Mouse (Mus musculus) olfactory bulb, adult 2 months (tissue): ENCODE results near the gene Osbpl7. TPM values are rescaled to one million over a fixed set of nuclear protein-coding genes. Genes with fewer than 3 reads are reported as not detected.

ENCODE experiments used
- H3K27ac ChIP-seq: fragments of 200-500 bp; 2 replicates; pipeline ENCODE4 v1.5.1; 2012; ENCODE audit warnings: low read depth, low read length; ENCODE audit not compliant: insufficient read depth
- H3K4me1 ChIP-seq: fragments of 200-500 bp; 2 replicates; pipeline ENCODE4 v1.6.1; 2012; ENCODE audit warnings: low read length; ENCODE audit not compliant: control insufficient read depth, insufficient read depth
- H3K4me3 ChIP-seq: fragments of 200-500 bp; 2 replicates; pipeline ENCODE4 v1.5.1; 2012; ENCODE audit warnings: mild to moderate bottlenecking, low read depth, low read length, moderate library complexity; ENCODE audit not compliant: insufficient read depth
- CTCF ChIP-seq: fragments of 200-500 bp; IDR thresholded peaks from 2 replicates; pipeline ENCODE4 v1.5.1; 2012; ENCODE audit warnings: low read depth, mild to moderate bottlenecking, low read length, moderate library complexity; ENCODE audit not compliant: insufficient read depth
- POLR2A ChIP-seq: fragments of 200-500 bp; IDR thresholded peaks from 2 replicates; pipeline ENCODE4 v1.6.1; 2012; ENCODE audit warnings: mild to moderate bottlenecking, low read depth, low read length, moderate library complexity; ENCODE audit not compliant: insufficient read depth
- WGBS: fragments of 180-500 bp; shearing (Covaris S2); methylation state at CpG from one replicate; pipeline ENCODE4 v1.1.7; 2018; 5-methylcytosine and 5-hydroxymethylcytosine counted together
- polyA plus RNA-seq: library from polyadenylated mRNA; stranded (reverse); fragments of >200 nt; gene quantifications from 2 replicates; pipeline ENCODE4 v1.2.4, GENCODE M21; 2012; ENCODE audit warnings: low replicate concordance; ENCODE audit not compliant: missing spikeins, insufficient read depth, insufficient read length

Osbpl7 gene
- polyA plus RNA-seq, 1 experiment, result not detected

GRCm38 (mm10) chr11:97019345-97019708, 31.1 kb upstream of the Osbpl7 start:
- WGBS, result 6% methylated on average over 13 of the region's 13 CpGs
- TF ChIP-seq CTCF (no peak), POLR2A (no peak)
- Histone ChIP-seq H3K4me1 (peaks cover 19% of the 10 kb centered on the region), H3K4me3 (no peak overlapping the region), H3K27ac (no peak overlapping the region)

GRCm38 (mm10) chr11:97021121-97021765, 29.2 kb upstream of the Osbpl7 start:
- TF ChIP-seq POLR2A (no peak), CTCF (no peak)
- no peak overlapping the region for H3K4me3 ChIP-seq
- no peak overlapping the region for H3K27ac ChIP-seq
- peaks cover 24% of the 10 kb centered on the region for H3K4me1 ChIP-seq
- 3% methylated on average over 26 of the region's 27 CpGs for WGBS

- Histone ChIP-seq H3K4me1 (peaks cover 24% of the 10 kb centered on the region), H3K27ac (no peak overlapping the region), H3K4me3 (peak overlapping the region; percentile 53)
- no peak for TF ChIP-seq POLR2A
- peak; percentile 38 for TF ChIP-seq CTCF
- under 1% methylated on average over 50 of the region's 50 CpGs for WGBS
Observed at GRCm38 (mm10) chr11:97021873-97022484, 28.4 kb upstream of the Osbpl7 start.

- Histone ChIP-seq H3K4me1 (peaks cover 20% of the 10 kb centered on the region), H3K27ac (no peak overlapping the region), H3K4me3 (no peak overlapping the region)
- TF ChIP-seq CTCF (no peak), POLR2A (no peak)
- 75% methylated on average over 10 of the region's 10 CpGs for WGBS
Observed at GRCm38 (mm10) chr11:97024977-97025376, 25.5 kb upstream of the Osbpl7 start.

GRCm38 (mm10) chr11:97025721-97026344, 24.6 kb upstream of the Osbpl7 start:
- 7% methylated on average over 17 of the region's 17 CpGs for WGBS
- Histone ChIP-seq H3K4me3 (peak overlapping the region; percentile 9; the same call in 1 of the 2 replicates), H3K27ac (no peak overlapping the region), H3K4me1 (peaks cover 25% of the 10 kb centered on the region)
- peak; percentile 94 for TF ChIP-seq CTCF
- no peak for TF ChIP-seq POLR2A

- WGBS, result 1% methylated on average over 25 of the region's 25 CpGs
- Histone ChIP-seq H3K27ac (no peak within 1 kb of the TSS), H3K4me1 (peaks cover 10% of the 10 kb centered on the region), H3K4me3 (peak within 1 kb of the TSS; percentile 87)
- TF ChIP-seq POLR2A (no peak), CTCF (peak; percentile 97)
Observed at GRCm38 (mm10) chr11:97029686-97030417, 20.6 kb upstream of the Osbpl7 start, which contains the start of gene Scrn2. Scrn2 (plus strand) TSS chr11:97029938.

GRCm38 (mm10) chr11:97030426-97030825, 20.0 kb upstream of the Osbpl7 start:
- Histone ChIP-seq H3K4me1 (peaks cover 10% of the 10 kb centered on the region), H3K27ac (no peak overlapping the region), H3K4me3 (peak overlapping the region; percentile 87)
- TF ChIP-seq POLR2A (no peak), CTCF (no peak)
- WGBS, result 18% methylated on average over 15 of the region's 15 CpGs

GRCm38 (mm10) chr11:97031977-97032376, 18.5 kb upstream of the Osbpl7 start:
- no peak overlapping the region for H3K4me3 ChIP-seq
- WGBS, result 80% methylated on average over 12 of the region's 12 CpGs
- TF ChIP-seq POLR2A (no peak), CTCF (no peak)

More at GRCm38 (mm10) chr11:97031977-97032376, 18.5 kb upstream of the Osbpl7 start:
- no peak overlapping the region for H3K27ac ChIP-seq
- peaks cover 5% of the 10 kb centered on the region for H3K4me1 ChIP-seq
